Mouse (Mus musculus): ENCODE results near the gene Gm45062.

Gene Gm45062

GRCm38 (mm10) chr6:8485414-8486175 lies 226.3 kb downstream of the Gm45062 start:
- no peak for DNase-seq

DNA sequence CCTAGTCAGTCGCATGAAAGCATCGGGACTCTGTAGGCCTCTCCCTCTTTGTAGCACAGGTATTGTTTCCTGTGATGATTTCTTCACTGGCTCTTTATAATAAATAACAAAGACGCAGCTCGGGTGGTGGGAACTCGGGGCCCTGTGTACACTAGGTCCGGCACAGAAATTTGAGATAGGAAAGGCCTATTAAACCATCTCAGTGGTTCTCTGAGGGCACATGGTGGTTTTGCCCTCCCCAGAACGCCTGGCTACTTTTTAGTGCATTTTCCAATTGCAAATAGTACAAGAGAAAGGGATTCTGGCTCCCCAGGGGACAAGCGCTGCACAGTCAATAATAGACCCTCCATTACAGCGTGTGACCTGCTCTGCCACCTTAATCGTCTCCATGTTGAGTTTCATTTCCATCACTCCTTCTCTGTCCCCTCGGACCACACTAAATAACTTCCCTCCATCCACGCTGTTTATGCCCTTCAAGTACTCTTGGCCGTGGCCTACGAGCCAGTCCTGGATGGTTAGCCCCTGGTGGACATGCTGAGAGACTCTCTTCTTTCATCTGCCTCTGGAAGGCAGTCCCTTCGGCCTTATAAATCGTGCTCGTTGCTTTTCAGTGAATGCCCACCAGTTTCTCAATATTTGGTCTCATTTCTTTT lies 227.3 kb downstream of the Gm45062 start:
- DNase-seq, result no peak

- DNase-seq, result no peak
Observed at GRCm38 (mm10) chr6:8487044-8487853, 228.0 kb downstream of the Gm45062 start.

DNA sequence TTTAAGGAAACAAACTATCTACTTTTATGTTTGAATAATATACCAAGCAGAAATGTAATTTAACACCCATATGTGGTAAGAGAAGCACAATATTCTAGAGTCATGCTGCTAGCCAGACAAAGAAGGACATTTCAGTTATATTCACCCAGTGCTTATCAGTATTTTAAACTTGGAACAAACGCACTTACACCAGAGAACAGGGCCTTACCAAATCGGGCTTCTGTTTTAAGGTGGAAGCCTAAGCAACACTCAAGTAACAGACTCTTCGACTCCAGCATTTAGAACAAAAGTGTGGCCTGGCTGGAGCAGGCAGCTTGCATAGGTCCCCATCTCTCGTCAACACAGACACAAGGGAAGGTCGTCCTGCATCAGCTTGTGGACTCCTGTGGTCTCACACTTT lies 229.0 kb downstream of the Gm45062 start:
- DNase-seq, result no peak

DNA sequence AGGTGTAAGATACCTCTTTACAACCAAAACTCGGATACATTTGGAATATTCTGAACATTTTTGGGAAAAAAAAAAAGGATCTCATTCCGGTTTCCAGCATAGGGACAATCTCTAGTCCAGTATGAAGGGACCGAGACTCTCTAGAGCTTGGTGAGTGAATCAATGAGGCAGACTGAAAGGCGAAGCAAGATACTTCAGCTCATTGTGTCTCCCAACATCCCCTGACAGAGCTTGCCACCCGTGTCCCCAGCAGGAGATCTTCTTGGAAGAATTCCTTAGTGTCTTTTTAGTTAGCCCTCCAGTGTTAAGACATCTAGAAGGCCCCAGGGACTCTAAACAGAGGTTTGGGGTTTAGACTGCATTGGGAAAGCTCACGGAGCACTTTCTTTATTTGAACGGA lies 230.0 kb downstream of the Gm45062 start:
- DNase-seq, result no peak

DNA sequence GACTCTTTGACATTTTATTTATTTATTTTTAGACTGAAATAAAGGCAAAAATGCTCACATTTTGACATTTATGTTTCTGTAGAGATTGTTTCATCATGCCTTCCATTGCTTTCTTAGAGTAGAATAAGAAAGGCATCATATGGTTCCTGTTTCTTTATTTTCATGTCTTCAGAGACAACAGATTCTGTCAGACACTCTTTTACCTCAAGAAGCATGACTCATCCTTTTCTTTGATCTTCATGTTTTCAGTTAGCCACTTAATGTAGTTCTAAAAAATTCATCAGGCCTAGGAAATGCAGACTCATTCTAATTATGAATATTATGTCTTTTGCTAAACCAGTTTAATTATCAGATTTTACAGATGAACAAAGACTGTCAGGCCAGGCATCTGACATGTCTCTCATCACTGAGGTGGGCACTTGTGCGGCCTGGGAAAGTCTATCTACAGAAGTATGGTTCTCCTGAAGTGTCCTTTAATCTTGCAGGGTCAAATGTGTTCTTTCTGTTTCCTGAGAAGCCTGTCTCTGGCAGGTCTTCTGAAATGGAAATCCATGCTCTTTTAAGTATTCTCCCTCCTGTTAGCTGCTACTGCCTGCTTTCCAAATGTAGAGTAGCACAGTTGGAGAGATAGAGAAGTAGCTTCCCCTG lies 230.8 kb downstream of the Gm45062 start:
- no peak for DNase-seq

DNA sequence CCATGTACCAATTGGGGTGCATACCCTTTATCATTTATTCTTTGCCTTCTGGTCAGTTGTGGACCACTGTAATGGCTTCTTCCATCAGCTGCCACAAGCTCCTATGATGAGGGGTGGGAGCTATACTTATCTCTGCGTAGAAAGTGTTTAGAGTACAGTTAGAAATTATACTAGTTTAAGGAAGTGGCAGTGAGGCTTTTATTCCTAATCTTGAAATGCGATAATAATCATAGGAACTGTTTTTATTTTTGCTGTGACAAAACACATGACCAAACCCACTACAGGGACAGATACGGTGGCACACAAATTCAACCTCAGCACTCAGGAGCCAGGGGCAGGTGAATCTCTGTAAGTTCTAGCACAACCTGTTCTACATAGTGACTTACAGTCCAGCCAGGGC lies 233.0 kb downstream of the Gm45062 start:
- DNase-seq, result no peak

GRCm38 (mm10) chr6:8495109-8495826 lies 236.0 kb downstream of the Gm45062 start:
- DNase-seq, result no peak

DNA sequence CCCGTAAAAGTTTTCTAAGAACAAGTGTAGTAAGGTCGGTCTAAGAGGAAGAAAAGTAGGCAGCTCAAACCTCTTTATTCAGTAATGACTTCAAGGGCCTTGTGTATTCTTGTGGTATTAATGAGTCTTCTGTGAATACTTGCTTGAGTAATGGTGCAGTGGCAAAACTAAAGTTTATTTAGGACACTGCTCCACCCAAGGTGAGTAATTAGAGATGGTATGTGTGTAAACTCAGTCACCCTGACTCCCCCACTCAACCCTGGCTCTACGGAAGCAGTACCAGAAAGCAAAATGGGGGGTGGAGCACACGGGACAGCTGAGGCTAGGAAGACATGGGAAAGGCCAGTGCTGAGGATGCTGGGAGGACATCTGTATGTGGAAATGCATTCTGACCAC lies 236.6 kb downstream of the Gm45062 start:
- no peak for DNase-seq

DNA sequence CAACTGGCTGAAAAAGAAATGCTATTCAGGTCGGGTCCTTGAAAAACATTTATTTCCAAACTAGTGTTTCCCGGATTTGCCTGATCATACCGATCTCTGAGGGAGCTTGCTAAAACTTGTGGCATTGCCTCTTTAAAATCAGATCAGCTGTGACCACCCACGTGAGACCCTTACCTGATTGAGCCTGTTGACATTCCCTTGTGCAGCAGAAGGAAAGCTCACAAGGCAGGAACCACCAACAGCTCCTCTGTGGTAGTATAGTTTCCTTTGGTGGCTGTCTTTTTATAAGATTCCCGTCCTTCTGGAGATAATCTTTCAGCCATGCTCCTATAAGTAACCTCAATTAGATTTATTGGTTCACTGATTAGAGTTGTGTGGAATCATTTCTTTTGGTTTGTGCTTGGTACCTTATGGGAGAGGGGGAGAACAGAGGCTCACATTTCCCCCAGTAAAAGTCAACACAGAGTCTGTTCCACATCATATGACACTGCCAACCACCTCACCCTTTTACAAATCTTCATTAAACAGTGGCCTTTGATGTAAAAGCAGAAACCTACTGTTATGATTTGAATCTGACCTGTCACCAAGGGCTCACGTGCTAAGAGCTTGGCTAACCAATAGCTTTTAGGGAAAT lies 238.1 kb downstream of the Gm45062 start:
- no peak for DNase-seq

DNA sequence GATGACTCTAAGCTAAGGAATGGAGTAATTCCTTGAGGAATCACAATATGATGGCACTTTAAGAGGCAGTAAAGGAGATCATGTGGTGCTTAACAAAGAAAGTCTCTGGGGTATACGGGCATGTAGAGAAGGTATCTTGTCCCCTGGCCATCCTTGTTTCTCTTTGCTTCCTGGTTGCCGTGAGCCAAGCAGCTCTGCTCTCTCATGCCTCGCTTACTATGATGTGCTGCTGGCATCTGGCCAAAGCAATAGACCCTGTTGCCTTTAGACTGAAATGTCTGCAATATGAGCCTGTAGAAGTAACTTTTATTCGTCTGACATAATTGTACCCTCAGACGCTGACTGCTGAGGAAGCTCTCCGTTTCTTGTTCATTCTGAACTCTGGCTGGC lies 238.6 kb downstream of the Gm45062 start:
- DNase-seq, result no peak

DNA sequence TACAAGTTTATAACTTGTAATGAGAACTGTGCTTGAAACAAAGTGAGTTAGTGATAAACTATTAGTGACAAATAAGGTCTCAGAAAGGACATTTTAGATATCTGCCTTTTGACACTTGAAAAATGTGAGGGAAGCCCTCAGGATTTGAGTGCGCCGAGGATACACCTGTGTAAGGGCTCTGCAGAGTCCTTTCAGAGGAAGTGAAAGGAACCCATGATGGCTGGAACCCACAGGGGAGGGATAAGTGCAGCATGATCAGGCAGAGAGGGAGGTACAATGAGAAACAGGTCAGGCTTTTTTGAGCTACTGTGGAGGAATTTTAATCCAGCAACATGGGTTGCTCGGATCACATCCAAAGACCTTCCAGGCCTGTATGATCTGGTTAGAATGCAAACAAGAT lies 239.7 kb downstream of the Gm45062 start:
- DNase-seq, result no peak

- DNase-seq, result no peak
Observed at GRCm38 (mm10) chr6:8503953-8504352, 244.7 kb downstream of the Gm45062 start.

DNA sequence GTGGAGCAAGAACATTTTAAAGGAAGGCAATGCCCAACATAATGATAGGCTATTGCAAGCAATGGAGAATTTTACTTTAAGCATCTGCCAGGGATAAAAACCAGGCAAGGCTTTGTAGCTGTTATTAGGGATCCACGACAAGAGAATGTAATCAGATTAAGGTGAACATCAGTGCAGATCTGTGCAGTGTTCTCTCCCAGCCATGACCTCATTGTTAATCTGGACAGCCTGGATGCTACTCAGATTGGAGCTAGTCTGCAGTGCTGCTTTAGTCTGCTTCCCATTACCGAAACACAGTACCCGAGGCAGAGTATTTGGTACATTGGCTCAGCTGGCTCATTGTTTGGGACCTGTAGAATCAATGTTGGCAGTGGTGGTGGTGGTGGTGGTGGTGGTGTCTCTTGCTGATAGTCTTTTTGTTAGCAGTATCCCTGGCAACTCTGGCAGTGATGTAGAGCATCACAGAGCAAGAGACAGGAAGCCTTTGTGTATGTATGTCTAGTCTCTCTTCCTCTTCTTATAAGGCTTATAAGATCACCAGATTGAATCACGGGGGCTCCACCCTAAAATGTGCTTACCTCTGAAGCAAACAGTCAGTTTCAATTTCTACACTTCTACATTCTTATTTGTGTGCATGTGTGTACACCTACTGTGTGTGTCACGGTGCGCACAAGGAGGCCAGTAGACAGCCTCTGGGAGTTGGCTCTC lies 245.4 kb downstream of the Gm45062 start:
- no peak for DNase-seq

DNA sequence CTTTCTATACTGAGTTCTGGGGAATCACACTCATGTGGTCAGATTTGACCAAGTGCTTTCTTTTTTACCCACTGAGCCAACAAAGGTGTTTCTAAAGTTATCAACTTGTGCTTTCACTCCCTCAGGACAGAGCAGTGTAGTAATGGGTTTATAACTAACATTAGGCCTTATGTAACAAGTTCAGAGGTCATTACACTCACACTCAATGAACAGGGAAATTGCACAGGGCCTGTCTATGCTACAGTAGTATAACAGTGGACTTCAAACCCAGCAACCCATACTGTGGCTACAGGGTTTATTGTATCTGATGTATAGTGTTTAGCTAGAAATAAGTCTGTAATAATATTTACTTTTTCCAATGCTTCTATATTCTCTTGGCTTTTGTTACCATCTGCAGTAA lies 247.4 kb downstream of the Gm45062 start:
- DNase-seq, result no peak

DNA sequence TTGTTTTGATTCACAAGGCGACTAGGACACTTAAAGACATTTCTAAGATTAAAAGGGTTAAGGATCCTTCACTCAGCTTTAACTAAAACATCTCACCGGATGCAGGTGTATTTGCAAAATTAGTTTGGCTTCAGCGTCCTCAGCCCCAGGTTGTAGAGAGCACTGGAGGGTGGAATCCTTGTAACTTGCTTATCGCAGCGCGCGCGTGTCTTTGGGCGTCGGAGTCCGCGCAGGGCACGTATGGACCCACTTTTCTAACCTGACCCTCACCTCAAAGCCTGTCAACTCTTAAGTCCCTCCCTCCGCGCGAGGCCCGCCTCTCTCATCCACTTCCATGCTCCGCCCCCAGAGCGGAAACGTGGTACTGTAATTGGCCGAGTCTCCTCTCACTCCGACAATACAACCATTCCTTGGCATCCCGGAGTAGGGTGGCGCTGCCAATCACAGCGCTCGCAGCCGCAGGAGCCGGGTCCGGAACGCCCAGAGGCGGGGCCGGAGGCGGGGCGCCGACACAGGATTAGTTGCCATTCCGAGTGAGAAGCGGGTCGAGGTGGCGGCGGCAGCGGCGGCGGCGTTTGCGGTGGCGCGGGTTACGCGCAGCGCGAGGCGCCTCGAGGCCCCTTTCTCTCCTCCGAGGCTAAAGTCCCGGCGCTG lies 249.8 kb downstream of the Gm45062 start:
- peak; percentile 99 to 100 for DNase-seq

DNA sequence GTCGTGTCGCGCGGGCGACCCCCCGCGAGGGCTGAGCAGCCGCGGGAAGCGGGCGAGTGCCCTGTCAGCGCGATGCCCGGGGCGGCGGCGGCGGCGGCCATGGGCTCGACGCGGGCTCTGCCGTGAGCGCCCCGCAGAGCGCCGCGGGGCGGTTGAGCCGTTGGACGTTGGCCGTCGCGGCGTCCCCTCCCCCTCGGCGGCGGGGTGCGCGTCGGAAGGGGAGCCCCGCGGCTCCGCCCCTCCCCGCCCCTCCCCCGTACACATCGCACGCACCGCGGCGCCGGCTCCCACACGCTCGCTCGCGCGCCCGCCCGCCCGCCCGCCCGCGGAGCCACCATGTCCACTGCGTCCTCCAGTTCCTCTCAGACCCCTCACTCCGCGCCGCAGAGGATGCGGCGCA lies 250.3 kb downstream of the Gm45062 start, which contains the start of gene Glcci1:
Gene Glcci1 (plus strand): TSS at position 50 of the 400 bp plus-strand sequence.
- DNase-seq, result peak; percentile 74 to 87

DNA sequence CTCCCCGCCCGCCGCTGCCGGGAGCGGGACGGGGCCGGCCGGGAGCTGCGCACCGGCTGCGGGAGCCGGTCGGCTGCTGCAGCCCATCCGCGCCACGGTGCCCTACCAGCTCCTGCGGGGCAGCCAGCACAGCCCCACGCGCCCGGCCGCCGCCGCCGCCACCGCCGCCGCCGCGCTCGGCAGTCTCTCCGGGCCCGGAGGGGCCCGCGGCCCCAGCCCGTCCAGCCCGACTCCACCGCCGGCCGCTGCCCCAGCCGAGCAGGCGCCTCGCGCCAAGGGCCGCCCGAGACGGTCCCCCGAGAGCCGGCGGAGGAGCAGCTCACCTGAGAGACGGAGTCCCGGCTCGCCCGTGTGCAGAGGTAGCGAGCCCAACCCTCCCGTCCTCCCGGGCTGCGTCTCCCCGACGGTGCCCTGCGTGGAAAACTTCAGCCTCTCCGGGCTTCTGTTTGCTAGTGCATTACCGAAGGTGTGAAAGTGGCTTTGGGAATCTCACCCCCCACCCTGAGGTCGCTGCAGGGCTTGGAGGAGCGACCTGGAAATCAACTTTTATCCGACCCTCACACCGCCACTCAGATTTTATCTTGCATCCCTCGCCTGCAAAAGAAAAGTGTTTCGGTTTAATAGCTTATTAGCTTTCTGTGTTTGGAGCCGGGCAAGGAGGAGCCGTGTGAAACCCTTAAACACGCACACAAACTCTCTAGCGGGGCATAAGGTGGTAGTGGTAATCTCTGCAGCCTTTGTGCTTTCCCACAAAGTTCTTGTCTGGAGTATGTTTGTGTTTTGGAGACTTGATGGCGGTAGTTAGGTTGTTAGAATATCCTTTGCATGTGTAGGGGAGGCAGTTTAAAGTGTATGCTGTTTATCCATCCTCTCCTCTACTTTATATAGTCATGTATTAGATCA lies 251.0 kb downstream of the Gm45062 start:
- DNase-seq, result peak; percentile 34 to 73

DNA sequence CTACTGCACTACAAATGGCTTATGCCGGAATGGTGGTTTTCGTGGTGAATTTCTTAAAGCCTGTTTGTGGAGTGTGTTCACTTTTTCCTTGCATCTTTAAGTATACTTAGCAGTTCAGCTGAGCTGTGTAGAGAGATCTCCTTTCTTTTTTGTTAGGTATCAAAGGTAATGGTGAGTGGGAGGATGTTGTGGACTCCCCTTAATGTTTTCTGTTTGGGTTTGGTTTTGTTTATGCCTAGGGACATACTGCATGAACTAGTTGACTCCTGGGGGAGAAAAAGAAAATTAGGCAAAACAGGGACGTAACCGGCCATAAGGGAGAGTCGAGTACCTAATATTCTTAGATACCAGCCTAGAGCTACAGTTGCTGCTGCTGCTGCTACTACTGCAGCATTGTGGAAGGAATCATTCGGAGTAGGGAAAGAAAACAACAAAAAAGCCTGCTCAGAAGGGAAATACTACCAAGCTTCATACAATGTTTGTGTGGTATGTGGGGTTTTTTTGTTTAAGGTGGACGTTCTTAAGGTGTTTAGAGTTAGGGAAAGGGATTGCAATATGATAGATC lies 251.7 kb downstream of the Gm45062 start:
- DNase-seq, result no peak

Data from kidney, postnatal 25 days (tissue).